Mouse (Mus musculus): Measurements from ENCODE around the gene Cdiptos.
A peak's percentile ranks its signal among the peaks of the same experiment; 100 is the strongest.

The Cdiptos gene

GRCm38 (mm10) chr7:127013385-127013784, 37.5 kb upstream of the Cdiptos start:
- DNase-seq, result no peak

GRCm38 (mm10) chr7:127012845-127013244, 36.9 kb upstream of the Cdiptos start:
- no peak for DNase-seq

GRCm38 (mm10) chr7:127012374-127012773, 36.5 kb upstream of the Cdiptos start:
- no peak for DNase-seq

GRCm38 (mm10) chr7:127011717-127012116, 35.8 kb upstream of the Cdiptos start:
- DNase-seq, result no peak

- DNase-seq, result no peak
These were observed 35.2 kb upstream of the Cdiptos start for GRCm38 (mm10) chr7:127011051-127011450.

- DNase-seq, result no peak
These were observed 33.6 kb upstream of the Cdiptos start for GRCm38 (mm10) chr7:127009307-127010085.

- DNase-seq, result peak; percentile 38
These were observed 32.5 kb upstream of the Cdiptos start for GRCm38 (mm10) chr7:127008239-127009019.

GRCm38 (mm10) chr7:127007313-127008024, 31.6 kb upstream of the Cdiptos start:
- no peak for DNase-seq

- DNase-seq, result no peak
These were observed 28.4 kb upstream of the Cdiptos start for GRCm38 (mm10) chr7:127004122-127004875.

GRCm38 (mm10) chr7:127003620-127004019, 27.7 kb upstream of the Cdiptos start:
- DNase-seq, result no peak

GRCm38 (mm10) chr7:126999568-126999967, 23.7 kb upstream of the Cdiptos start:
- DNase-seq, result no peak

GRCm38 (mm10) chr7:126996449-126996848, 20.6 kb upstream of the Cdiptos start:
- DNase-seq, result no peak

- no peak for DNase-seq
These were observed 12.9 kb upstream of the Cdiptos start for GRCm38 (mm10) chr7:126988816-126989215.

GRCm38 (mm10) chr7:126986319-126986718, 10.4 kb upstream of the Cdiptos start:
- DNase-seq, result peak; percentile 72

GRCm38 (mm10) chr7:126984667-126985444, 9.0 kb upstream of the Cdiptos start:
- DNase-seq, result no peak

- no peak for DNase-seq
These were observed 7.2 kb upstream of the Cdiptos start for GRCm38 (mm10) chr7:126983113-126983512.

GRCm38 (mm10) chr7:126982054-126982453, 6.2 kb upstream of the Cdiptos start:
- no peak for DNase-seq

GRCm38 (mm10) chr7:126981601-126982000, 5.7 kb upstream of the Cdiptos start:
- DNase-seq, result no peak

- no peak for DNase-seq
These were observed 2.9 kb upstream of the Cdiptos start for GRCm38 (mm10) chr7:126978841-126979240.

GRCm38 (mm10) chr7:126976878-126977459, 1.1 kb upstream of the Cdiptos start:
- peak; percentile 36 for DNase-seq

- DNase-seq, result no peak
These were observed 177 bp downstream of the Cdiptos start, which contains the start of gene Cdipt for GRCm38 (mm10) chr7:126975893-126975949. Gene Cdipt, plus strand, starts transcription at chr7:126975914.

GRCm38 (mm10) chr7:126975493-126975892, 405 bp downstream of the Cdiptos start:
- DNase-seq, result no peak

Data from kidney, adult 18-20 months (tissue).